Mouse (Mus musculus): Measurements from ENCODE around the gene Klhl31. TPM values are rescaled to one million over a fixed set of nuclear protein-coding genes. Genes with fewer than 3 reads are reported as not detected.
A peak's percentile ranks its signal among the peaks of the same experiment; 100 is the strongest.

Klhl31 gene
- polyA plus RNA-seq, 1 experiment from 2014 or later, result 39.8 TPM

GRCm38 (mm10) chr9:77630764-77631163 is 5.5 kb upstream of the Klhl31 start:
- H3K4me1 ChIP-seq (ENCODE audit: control insufficient read depth, insufficient read depth, low read length), result no peaks in the 10 kb centered on the region
- H3K4me3 ChIP-seq (ENCODE audit: low read depth, low read length), result no peak overlapping the region
- no peaks in the 10 kb centered on the region for H3K9me3 ChIP-seq (ENCODE audit: control insufficient read depth, low read length)
- DNase-seq (ENCODE audit: low spot score) (no peak), ATAC-seq (ENCODE audit: low read depth) (no peak)
- WGBS, result 88% methylated on average over 7 of the region's 7 CpGs
- H3K36me3 ChIP-seq (ENCODE audit: control insufficient read depth, insufficient read depth, low read length), result no peaks in the 10 kb centered on the region
- no peak overlapping the region for H3K4me2 ChIP-seq (ENCODE audit: low read depth, low read length)
- H3K27me3 ChIP-seq (replicated peaks; ENCODE audit: control insufficient read depth, insufficient read depth, low read length), result no peaks in the 10 kb centered on the region
- H3K27ac ChIP-seq (replicated peaks; ENCODE audit: low read depth, low read length), result no peak overlapping the region
- no peak overlapping the region for H3K9ac ChIP-seq (ENCODE audit: low read depth, low read length)

- no peaks in the 10 kb centered on the region for H3K9me3 ChIP-seq (ENCODE audit: control insufficient read depth, low read length)
- H3K27ac ChIP-seq (replicated peaks; ENCODE audit: low read depth, low read length), result no peak overlapping the region
- H3K9ac ChIP-seq (ENCODE audit: low read depth, low read length), result no peak overlapping the region
- 0 out of 2 replicates have a peak, but pooled peaks cover 4% of the 10 kb centered on the region for H3K4me1 ChIP-seq (ENCODE audit: control insufficient read depth, insufficient read depth, low read length)
- H3K36me3 ChIP-seq (ENCODE audit: control insufficient read depth, insufficient read depth, low read length), result no peaks in the 10 kb centered on the region
- no peak overlapping the region for H3K4me3 ChIP-seq (ENCODE audit: low read depth, low read length)
- no peaks in the 10 kb centered on the region for H3K27me3 ChIP-seq (replicated peaks; ENCODE audit: control insufficient read depth, insufficient read depth, low read length)
- no peak overlapping the region for H3K4me2 ChIP-seq (ENCODE audit: low read depth, low read length)
- DNase-seq (ENCODE audit: low spot score), result no peak
- ATAC-seq (ENCODE audit: low read depth), result no peak
- WGBS, result 85% methylated on average over 3 of the region's 3 CpGs
These were observed 3.9 kb upstream of the Klhl31 start for GRCm38 (mm10) chr9:77632432-77632831.

- DNase-seq (ENCODE audit: low spot score) (no peak), ATAC-seq (ENCODE audit: low read depth) (no peak)
- H3K9ac ChIP-seq (ENCODE audit: low read depth, low read length), result no peak overlapping the region
- no peak overlapping the region for H3K4me3 ChIP-seq (ENCODE audit: low read depth, low read length)
- H3K27ac ChIP-seq (replicated peaks; ENCODE audit: low read depth, low read length), result peak overlapping the region; percentile 44; the same call in 1 of the 2 replicates
- 0 out of 2 replicates have a peak, but pooled peaks cover 5% of the 10 kb centered on the region for H3K4me1 ChIP-seq (ENCODE audit: control insufficient read depth, insufficient read depth, low read length)
- H3K27me3 ChIP-seq (replicated peaks; ENCODE audit: control insufficient read depth, insufficient read depth, low read length), result no peaks in the 10 kb centered on the region
- H3K9me3 ChIP-seq (ENCODE audit: control insufficient read depth, low read length), result no peaks in the 10 kb centered on the region
- no peak overlapping the region for H3K4me2 ChIP-seq (ENCODE audit: low read depth, low read length)
- WGBS, result 89% methylated on average over 5 of the region's 5 CpGs
- H3K36me3 ChIP-seq (ENCODE audit: control insufficient read depth, insufficient read depth, low read length), result no peaks in the 10 kb centered on the region
These were observed 297 bp upstream of the Klhl31 start for GRCm38 (mm10) chr9:77636003-77636402.

GRCm38 (mm10) chr9:77637357-77637756 is 1.1 kb downstream of the Klhl31 start:
- WGBS, result 71% methylated on average over 10 of the region's 10 CpGs
- H3K36me3 ChIP-seq (ENCODE audit: control insufficient read depth, insufficient read depth, low read length), result no peaks in the 10 kb centered on the region
- no peak overlapping the region for H3K4me2 ChIP-seq (ENCODE audit: low read depth, low read length)
- H3K9me3 ChIP-seq (ENCODE audit: control insufficient read depth, low read length), result no peaks in the 10 kb centered on the region
- DNase-seq (ENCODE audit: low spot score) (peak; percentile 70), ATAC-seq (ENCODE audit: low read depth) (peak; percentile 89)
- 0 out of 2 replicates have a peak, but pooled peaks cover 5% of the 10 kb centered on the region for H3K4me1 ChIP-seq (ENCODE audit: control insufficient read depth, insufficient read depth, low read length)
- H3K4me3 ChIP-seq (ENCODE audit: low read depth, low read length), result no peak overlapping the region
- H3K27ac ChIP-seq (replicated peaks; ENCODE audit: low read depth, low read length), result no peak overlapping the region
- no peaks in the 10 kb centered on the region for H3K27me3 ChIP-seq (replicated peaks; ENCODE audit: control insufficient read depth, insufficient read depth, low read length)
- no peak overlapping the region for H3K9ac ChIP-seq (ENCODE audit: low read depth, low read length)

- H3K4me2 ChIP-seq (ENCODE audit: low read depth, low read length), result no peak overlapping the region
- no peak overlapping the region for H3K27ac ChIP-seq (replicated peaks; ENCODE audit: low read depth, low read length)
- no peak overlapping the region for H3K9ac ChIP-seq (ENCODE audit: low read depth, low read length)
- no peaks in the 10 kb centered on the region for H3K9me3 ChIP-seq (ENCODE audit: control insufficient read depth, low read length)
- H3K4me3 ChIP-seq (ENCODE audit: low read depth, low read length), result no peak overlapping the region
- ATAC-seq (ENCODE audit: low read depth) (no peak), DNase-seq (ENCODE audit: low spot score) (no peak)
- H3K27me3 ChIP-seq (replicated peaks; ENCODE audit: control insufficient read depth, insufficient read depth, low read length), result no peaks in the 10 kb centered on the region
- WGBS, result 72% methylated on average over 2 of the region's 2 CpGs
- no peaks in the 10 kb centered on the region for H3K36me3 ChIP-seq (ENCODE audit: control insufficient read depth, insufficient read depth, low read length)
- H3K4me1 ChIP-seq (ENCODE audit: control insufficient read depth, insufficient read depth, low read length), result no peaks in the 10 kb centered on the region
These were observed 8.9 kb downstream of the Klhl31 start for GRCm38 (mm10) chr9:77645176-77645575.

GRCm38 (mm10) chr9:77651847-77652246 is 15.5 kb downstream of the Klhl31 start:
- no peak overlapping the region for H3K4me2 ChIP-seq (ENCODE audit: low read depth, low read length)
- no peak overlapping the region for H3K9ac ChIP-seq (ENCODE audit: low read depth, low read length)
- H3K4me1 ChIP-seq (ENCODE audit: control insufficient read depth, insufficient read depth, low read length), result 0 out of 2 replicates have a peak, but pooled peaks cover 3% of the 10 kb centered on the region
- H3K9me3 ChIP-seq (ENCODE audit: control insufficient read depth, low read length), result no peaks in the 10 kb centered on the region
- H3K27ac ChIP-seq (replicated peaks; ENCODE audit: low read depth, low read length), result no peak overlapping the region
- ATAC-seq (ENCODE audit: low read depth) (no peak), DNase-seq (ENCODE audit: low spot score) (no peak)
- WGBS, result 53% methylated on average over 7 of the region's 7 CpGs
- peaks cover 8% of the 10 kb centered on the region; the same call in 1 of the 2 replicates for H3K27me3 ChIP-seq (replicated peaks; ENCODE audit: control insufficient read depth, insufficient read depth, low read length)
- H3K36me3 ChIP-seq (ENCODE audit: control insufficient read depth, insufficient read depth, low read length), result no peaks in the 10 kb centered on the region
- H3K4me3 ChIP-seq (ENCODE audit: low read depth, low read length), result no peak overlapping the region

GRCm38 (mm10) chr9:77653907-77654306 is 17.6 kb downstream of the Klhl31 start:
- Histone ChIP-seq H3K4me1 (ENCODE audit: control insufficient read depth, insufficient read depth, low read length) (0 out of 2 replicates have a peak, but pooled peaks cover 3% of the 10 kb centered on the region), H3K36me3 (ENCODE audit: control insufficient read depth, insufficient read depth, low read length) (no peaks in the 10 kb centered on the region), H3K4me2 (ENCODE audit: low read depth, low read length) (no peak overlapping the region), H3K9me3 (ENCODE audit: control insufficient read depth, low read length) (no peaks in the 10 kb centered on the region), H3K27ac (replicated peaks; ENCODE audit: low read depth, low read length) (no peak overlapping the region), H3K27me3 (replicated peaks; ENCODE audit: control insufficient read depth, insufficient read depth, low read length) (peaks cover 8% of the 10 kb centered on the region; the same call in 1 of the 2 replicates), H3K4me3 (ENCODE audit: low read depth, low read length) (no peak overlapping the region), H3K9ac (ENCODE audit: low read depth, low read length) (no peak overlapping the region)
- no peak for DNase-seq (ENCODE audit: low spot score)
- ATAC-seq (ENCODE audit: low read depth), result no peak
- WGBS, result 79% methylated on average over 3 of the region's 3 CpGs

- Histone ChIP-seq H3K36me3 (ENCODE audit: control insufficient read depth, insufficient read depth, low read length) (no peaks in the 10 kb centered on the region), H3K4me2 (ENCODE audit: low read depth, low read length) (peak overlapping the region; percentile 100), H3K27me3 (replicated peaks; ENCODE audit: control insufficient read depth, insufficient read depth, low read length) (peaks cover 8% of the 10 kb centered on the region; the same call in 1 of the 2 replicates), H3K9ac (ENCODE audit: low read depth, low read length) (peak overlapping the region; percentile 64), H3K27ac (replicated peaks; ENCODE audit: low read depth, low read length) (no peak overlapping the region), H3K4me1 (ENCODE audit: control insufficient read depth, insufficient read depth, low read length) (0 out of 2 replicates have a peak, but pooled peaks cover 3% of the 10 kb centered on the region), H3K9me3 (ENCODE audit: control insufficient read depth, low read length) (no peaks in the 10 kb centered on the region), H3K4me3 (ENCODE audit: low read depth, low read length) (peak overlapping the region; percentile 60)
- DNase-seq (ENCODE audit: low spot score) (peak; percentile 50), ATAC-seq (ENCODE audit: low read depth) (peak; percentile 90)
- under 1% methylated on average over 73 of the region's 85 CpGs for WGBS
These were observed 19.1 kb downstream of the Klhl31 start for GRCm38 (mm10) chr9:77655181-77655934.

GRCm38 (mm10) chr9:77655935-77656288 is 19.6 kb downstream of the Klhl31 start:
- Histone ChIP-seq H3K27ac (replicated peaks; ENCODE audit: low read depth, low read length) (no peak overlapping the region), H3K4me2 (ENCODE audit: low read depth, low read length) (peak overlapping the region; percentile 100), H3K4me3 (ENCODE audit: low read depth, low read length) (peak overlapping the region; percentile 60), H3K9ac (ENCODE audit: low read depth, low read length) (peak overlapping the region; percentile 64), H3K4me1 (ENCODE audit: control insufficient read depth, insufficient read depth, low read length) (0 out of 2 replicates have a peak, but pooled peaks cover 3% of the 10 kb centered on the region), H3K9me3 (ENCODE audit: control insufficient read depth, low read length) (no peaks in the 10 kb centered on the region), H3K27me3 (replicated peaks; ENCODE audit: control insufficient read depth, insufficient read depth, low read length) (peaks cover 8% of the 10 kb centered on the region; the same call in 1 of the 2 replicates), H3K36me3 (ENCODE audit: control insufficient read depth, insufficient read depth, low read length) (no peaks in the 10 kb centered on the region)
- peak; percentile 93 for DNase-seq (ENCODE audit: low spot score)
- peak; percentile 17 for ATAC-seq (ENCODE audit: low read depth)
- under 1% methylated on average over 7 of the region's 7 CpGs for WGBS
